Mouse (Mus musculus) liver, adult 2 months (tissue): ENCODE results near the gene Epb41l1.
A peak's percentile ranks its signal among the peaks of the same experiment; 100 is the strongest.

Experiments used
- CTCF ChIP-seq: fragments of 200-500 bp; IDR thresholded peaks from 2 replicates; pipeline ENCODE4 v1.5.1; 2011; ENCODE audit warnings: low read depth, low read length, control low read depth
- POLR2A ChIP-seq: fragments of 200-500 bp; IDR thresholded peaks from 2 replicates; pipeline ENCODE4 v1.6.1; 2011; ENCODE audit warnings: low read length, control low read depth; ENCODE audit not compliant: insufficient read depth; ENCODE audit errors: extremely low read depth

- TF ChIP-seq POLR2A (no peak), CTCF (peak; percentile 72)
Observed at GRCm38 (mm10) chr2:156529726-156530125, 109.0 kb downstream of the Epb41l1 start.
